In the genomic region with DNA sequence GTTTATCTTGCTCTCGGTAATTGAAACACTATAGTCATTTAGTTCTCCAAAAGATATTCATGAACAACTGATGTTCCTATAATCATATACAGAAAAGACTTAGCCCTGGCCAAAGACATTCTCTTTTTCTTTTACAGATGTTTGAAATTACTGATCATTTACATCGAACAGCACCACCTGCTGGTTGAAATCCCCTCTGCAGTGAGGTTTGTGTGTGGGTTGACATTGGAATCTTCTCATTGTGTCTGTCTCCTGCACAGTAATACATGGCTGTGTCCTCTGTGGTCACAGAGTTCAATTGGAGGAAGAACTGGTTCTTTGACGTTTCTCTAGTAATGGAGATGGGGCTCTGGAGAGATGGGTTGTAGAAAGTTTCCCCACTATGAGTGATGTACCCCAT, we compare ENCODE assay signal across 12 mouse cellular contexts.
DNase-seq lines count a peak whose midpoint lies in the region; ATAC-seq and TF ChIP-seq lines count a peak whose summit lies in the region.
"Had no signal": no experiment of that assay in that cellular context is flagged by ENCODE, and none has a peak within 500 bp of the region (broad histone marks: within the 10 kb centered on the region; RNA-seq: fewer than 3 reads in every experiment).

No protein-coding gene starts in this region.

- no peaks in the 10 kb centered on the region for H3K4me1 ChIP-seq in spleen, adult 2 months (ENCODE audit: control insufficient read depth, insufficient read depth, insufficient read length)
- H3K4me1 ChIP-seq: forebrain, embryonic 15.5 days; hindbrain, embryonic 15.5 days; megakaryocyte, embryonic 14.5 days had no signal

- WGBS in spleen, adult 2 months: 50% methylated on average over 3 of the region's 3 CpGs

- no peaks in the 10 kb centered on the region for H3K36me3 ChIP-seq in spleen, adult 2 months (ENCODE audit: control insufficient read depth, insufficient read depth, low read length)
- H3K36me3 ChIP-seq: forebrain, embryonic 15.5 days; hindbrain, embryonic 15.5 days had no signal

- no peak for TF ChIP-seq POLR2A in spleen, adult 2 months (IDR thresholded peaks at IDR 0.05; ENCODE audit: low read depth, low read length)

- H3K27me3 ChIP-seq in spleen, adult 2 months (ENCODE audit: control insufficient read depth, insufficient read depth, low read length): no peaks in the 10 kb centered on the region; the same call in 1 of the 2 replicates
- H3K27me3 ChIP-seq: forebrain, embryonic 15.5 days; hindbrain, embryonic 15.5 days; megakaryocyte, embryonic 14.5 days had no signal

- peak in 1 of 2 experiments; percentile 4 for DNase-seq in spleen, adult 2 months (ENCODE audit: low read depth in 1 of 2, low spot score in 2 of 2)
- no peak for DNase-seq in spleen, postnatal 14 days (ENCODE audit: low spot score in 2 of 2)
- DNase-seq in R1 (ENCODE audit: low read depth, low spot score): peak; percentile 21
- no peak for DNase-seq in gastrocnemius, adult 8-10 months (ENCODE audit: low spot score in 2 of 2)
- no peak for DNase-seq in layer of hippocampus, postnatal 14 days (ENCODE audit: low spot score in 2 of 2)
- DNase-seq in layer of hippocampus, adult 18-20 months (ENCODE audit: low spot score in 2 of 2): no peak
- DNase-seq: cerebellum, postnatal 25 days had no signal

- ATAC-seq in megakaryocyte, adult 5-6 weeks (ENCODE audit: poor library complexity, severe bottlenecking): peak; percentile 67
- ATAC-seq: forebrain, embryonic 15.5 days had no signal

- H3K27ac ChIP-seq in spleen, adult 2 months (ENCODE audit: insufficient read depth, low read length): no peak overlapping the region
- H3K27ac ChIP-seq: forebrain, embryonic 15.5 days; hindbrain, embryonic 15.5 days had no signal

- TF ChIP-seq CTCF in spleen, adult 2 months (IDR thresholded peaks at IDR 0.05; ENCODE audit: extremely low read depth, insufficient read depth, insufficient read length, insufficient replicate concordance): peak; percentile 4; the same call in 1 of the 2 replicates

- H3K4me3 ChIP-seq in spleen, adult 2 months (ENCODE audit: extremely low read depth, insufficient read depth, insufficient read length): no peak overlapping the region
- H3K4me3 ChIP-seq: forebrain, embryonic 15.5 days; hindbrain, embryonic 15.5 days; megakaryocyte, embryonic 14.5 days; myocyte had no signal
